Mouse (Mus musculus) cerebellum, postnatal 10 days (tissue): ENCODE data around the gene Galntl5.
"Not testable (repeated sequence)": the region's sequence is repeated elsewhere in the genome, so short reads cannot be mapped to it uniquely, and the experiment has no call there.

Source experiments
- DNase-seq, 2 experiments: peaks; one replicate each; pipeline ENCODE4 v3.0.0; 2021; ENCODE audit warnings: mixed read lengths in 2 of 2

The Galntl5 gene

DNA sequence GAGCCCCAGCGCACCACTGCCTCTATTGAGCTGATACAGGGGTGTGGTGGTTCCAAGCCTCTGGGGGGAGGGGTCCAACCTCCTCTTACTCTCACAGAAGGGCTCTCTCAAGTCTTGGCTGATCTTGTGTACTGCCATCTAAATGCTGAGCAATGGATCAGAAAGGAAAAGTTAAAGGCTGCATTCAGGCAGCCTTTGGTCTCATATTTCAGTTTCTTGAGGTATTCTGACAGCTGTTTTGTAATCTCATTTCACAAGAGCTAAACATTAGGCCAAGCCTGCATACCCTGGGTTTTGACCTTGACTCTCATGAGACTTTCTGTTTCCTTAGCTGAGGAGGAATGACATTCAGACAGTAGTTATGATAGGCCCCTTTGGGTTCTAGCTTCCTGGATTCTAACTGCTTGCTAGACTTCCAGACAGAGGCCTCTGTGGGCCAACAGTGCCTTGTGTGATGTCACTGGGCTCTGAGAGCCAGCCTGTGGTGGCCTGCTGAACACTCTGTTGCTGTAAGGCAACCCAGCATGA is at the start of gene Galntl5:
Gene Galntl5, plus strand, starts transcription at position 457 of the 528 bp plus-strand sequence.
- no peak for DNase-seq

DNA sequence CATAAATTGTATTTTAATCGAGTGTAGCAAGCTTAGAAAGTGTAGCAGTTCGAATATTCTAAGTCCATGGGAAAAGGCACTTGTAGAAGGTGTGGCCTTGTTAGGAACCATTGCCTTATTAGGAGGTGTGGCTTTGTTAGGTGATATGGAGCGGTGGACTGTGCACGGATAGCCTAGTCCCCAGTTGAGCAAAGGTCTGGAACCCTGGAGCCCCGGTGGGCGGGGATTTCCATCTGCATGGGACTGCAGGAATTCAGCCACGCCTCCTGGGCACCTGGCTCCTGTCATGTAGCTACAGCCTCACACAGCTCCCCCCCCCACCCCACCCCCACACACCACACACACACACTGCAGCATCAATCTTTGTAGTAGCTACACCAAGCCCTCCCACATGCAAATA is 34.6 kb upstream of the Galntl5 start:
- no peak for DNase-seq

DNA sequence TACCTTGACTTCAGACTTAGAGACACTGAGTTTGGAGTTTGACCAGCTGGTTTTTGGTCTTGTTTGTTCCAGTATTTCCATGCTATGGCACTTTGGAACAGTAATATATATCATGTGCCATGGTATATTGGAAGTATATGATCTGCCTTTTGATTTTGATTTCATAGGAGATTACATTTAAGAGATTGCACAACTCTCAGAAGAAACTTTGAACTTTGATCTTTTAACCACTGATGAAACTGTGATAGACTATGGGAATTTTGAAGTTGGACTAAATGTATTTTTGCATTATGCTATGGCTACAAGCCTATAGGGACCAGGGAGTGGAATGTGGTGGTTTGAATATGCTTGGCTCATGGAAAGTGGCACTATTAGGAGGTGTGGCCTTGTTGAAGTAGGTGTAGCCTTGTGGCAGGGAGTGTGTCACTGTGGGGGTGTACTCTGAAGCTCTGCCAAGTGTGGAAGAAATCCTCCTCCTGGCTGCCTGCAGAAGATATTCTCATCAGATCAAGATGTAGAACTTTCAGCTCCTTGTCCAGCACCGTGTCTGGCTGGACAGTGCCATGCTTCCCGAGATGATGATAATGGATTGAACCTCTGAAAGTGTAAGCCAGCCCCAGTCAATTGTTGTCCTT is 31.8 kb upstream of the Galntl5 start:
- DNase-seq = no peak

DNA sequence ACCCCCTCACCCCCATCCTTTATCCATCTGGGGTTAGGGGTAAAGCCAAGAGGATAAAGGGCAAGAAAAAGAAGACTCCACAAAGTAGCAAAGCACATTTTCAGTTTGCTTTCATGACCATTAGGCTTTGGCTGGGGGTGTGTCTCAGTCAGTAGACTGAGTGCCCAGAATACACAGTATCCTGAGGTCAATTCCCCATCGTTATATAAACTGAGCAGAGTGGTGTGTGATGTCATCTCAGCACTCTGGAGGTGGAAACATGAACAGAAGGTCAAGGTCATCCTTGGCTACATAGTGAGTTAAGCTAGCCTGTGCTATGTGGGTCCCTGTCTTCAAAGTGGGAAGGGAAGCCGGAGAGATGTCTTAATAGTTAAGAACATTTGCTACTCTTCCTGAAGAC is 27.8 kb upstream of the Galntl5 start:
- DNase-seq = no peak

DNA sequence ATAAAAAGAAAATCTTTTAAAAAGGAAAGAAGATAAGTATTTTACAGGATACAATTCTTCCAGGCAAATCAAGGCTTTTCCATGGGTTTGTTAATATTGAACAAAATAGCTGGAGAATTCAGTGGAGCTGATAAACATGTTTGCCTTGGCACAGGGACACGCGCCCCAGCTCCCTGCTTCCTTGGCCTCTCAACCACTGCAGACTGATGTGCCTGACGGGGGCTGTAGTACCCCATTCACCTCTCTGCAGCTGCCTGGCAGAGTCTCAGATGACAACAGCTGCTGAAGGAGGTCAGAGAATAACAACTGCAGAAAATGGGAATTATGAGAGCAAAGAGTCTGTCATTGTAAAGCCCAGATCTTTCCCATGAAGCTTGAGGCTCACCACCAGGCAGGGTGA is 27.3 kb upstream of the Galntl5 start:
- DNase-seq = no peak

DNA sequence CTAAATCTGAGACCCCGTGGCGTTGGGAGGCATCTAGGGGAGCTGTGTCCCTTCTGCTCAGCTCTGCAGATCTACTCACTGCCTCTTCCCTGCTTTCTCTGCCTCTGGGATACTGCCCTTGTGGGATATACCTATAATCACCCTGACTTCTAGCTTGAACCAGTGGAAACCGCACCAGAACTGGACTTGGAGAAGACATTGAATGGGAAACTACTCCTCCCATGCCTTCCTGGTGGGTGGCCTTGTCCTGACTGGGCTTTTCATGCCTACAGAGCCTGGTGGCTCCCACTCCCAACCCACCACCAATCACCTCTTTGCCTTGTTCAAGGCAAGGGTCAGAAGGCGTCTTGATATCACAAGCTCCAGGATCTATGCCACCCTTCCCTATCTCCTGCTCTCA is 26.4 kb upstream of the Galntl5 start:
- DNase-seq = no peak

DNA sequence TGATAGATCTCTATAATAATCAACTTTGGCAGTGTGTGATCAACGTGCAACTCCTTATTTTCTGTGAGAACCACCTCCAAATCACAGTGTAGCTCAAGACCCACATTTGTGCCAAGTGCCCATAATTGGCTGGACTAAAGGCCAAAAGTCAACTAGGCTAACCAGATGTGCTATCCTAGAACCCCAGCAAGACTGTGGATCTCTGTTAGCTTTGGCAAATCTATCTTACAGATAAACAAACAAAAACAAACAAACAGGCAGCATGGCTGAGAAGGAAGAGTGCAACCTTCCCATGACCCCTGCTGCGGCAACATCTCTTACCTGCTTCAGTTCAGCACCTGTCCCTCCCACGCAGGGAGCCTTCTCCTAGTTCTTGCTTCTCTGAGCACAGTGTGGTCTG is 25.9 kb upstream of the Galntl5 start:
- no peak for DNase-seq

DNA sequence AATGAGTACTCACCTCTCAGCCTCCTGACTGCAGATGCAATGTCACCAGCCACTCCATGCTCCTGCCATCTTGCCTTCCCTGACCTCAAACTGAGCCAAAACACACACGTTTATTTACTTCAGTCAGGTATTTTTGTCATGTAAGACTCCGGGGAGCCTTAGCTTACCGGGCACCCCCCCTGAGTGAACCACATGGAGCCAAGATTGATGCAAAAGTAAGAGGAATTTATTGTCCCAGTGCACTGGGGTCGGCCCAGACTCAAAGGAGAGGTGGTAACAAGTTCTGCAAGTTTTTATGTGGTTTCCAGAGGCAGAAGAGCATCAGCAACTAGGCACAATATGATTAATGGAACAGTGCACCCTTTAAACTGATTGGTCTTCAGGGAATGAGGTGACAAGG is 24.1 kb upstream of the Galntl5 start:
- DNase-seq = no peak

DNA sequence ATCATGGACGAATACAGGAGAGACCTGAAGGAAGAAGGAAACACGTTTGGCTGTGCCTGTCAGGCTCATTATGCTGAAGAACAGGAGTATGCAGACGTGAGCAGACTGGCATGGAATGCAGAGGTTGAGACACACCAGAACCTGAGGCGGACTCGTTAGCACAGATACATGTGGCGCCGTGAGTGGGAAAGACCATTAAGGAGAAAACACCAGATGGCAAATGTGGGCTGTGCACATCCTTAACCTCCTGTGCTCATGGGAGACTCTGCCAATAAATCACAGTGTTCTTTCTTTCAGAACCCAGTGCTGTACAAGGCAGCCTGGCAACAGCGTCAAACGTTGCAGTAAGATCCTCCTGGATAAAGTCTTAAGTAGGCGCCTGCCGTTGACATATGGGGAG is 20.7 kb upstream of the Galntl5 start:
- peak; percentile 59 to 64 for DNase-seq

DNA sequence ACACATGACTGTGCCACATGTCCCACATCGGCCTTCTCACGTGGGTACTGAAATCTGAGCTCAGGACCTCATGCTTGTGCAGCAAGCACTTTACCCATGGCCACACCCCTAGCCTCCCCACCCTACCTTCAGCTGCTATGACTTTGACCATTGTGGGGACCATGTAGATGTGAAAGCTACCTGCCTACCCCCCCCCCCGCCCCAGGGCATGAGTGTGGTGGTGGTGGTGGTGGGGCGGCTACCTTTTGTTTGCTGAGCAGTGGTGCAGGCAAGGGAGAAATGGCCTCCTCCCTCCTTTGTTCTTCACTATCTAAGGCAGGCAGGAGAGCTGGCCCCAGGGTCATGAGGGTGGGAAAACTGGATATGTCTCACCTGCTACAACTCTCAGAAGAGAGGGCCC is 18.3 kb upstream of the Galntl5 start:
- no peak for DNase-seq

DNA sequence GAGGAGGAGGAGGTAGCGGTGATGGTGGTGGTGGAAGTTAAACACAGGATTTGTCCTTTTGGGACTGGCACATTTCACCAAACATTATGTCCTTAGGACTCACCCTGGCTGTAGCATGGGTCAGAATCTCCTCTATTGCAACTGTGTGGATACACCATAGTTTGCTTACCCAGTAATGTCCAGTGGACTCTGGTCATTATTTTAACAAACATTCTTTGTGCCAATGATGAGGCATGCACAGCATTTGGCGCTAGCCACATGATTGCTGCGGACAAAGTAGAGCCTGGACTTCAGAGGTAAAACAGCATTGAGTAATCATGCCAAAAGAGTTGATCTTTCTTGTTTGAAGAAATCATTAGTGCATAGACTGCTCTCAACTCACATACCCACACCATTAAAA is 17.3 kb upstream of the Galntl5 start:
- no peak for DNase-seq

DNA sequence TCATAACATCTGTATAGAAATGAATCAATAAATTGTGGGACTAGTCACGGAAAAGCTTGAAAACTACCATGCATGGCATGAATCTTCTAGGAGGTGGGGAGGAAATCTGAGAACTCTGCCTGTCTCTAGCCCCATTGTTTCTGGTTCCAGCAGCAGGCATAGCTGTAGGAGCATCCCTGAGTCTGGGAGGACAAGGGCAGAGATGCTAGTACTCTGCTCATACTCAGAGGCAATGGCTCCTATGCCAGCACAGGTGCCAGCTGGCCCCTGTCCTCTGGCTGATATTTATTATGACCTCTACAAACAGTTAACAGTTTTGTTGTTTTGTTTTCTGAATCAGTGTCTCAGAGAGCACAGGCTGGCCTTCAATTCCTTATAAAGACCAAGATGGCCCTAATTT is 16.9 kb upstream of the Galntl5 start:
- no peak for DNase-seq

DNA sequence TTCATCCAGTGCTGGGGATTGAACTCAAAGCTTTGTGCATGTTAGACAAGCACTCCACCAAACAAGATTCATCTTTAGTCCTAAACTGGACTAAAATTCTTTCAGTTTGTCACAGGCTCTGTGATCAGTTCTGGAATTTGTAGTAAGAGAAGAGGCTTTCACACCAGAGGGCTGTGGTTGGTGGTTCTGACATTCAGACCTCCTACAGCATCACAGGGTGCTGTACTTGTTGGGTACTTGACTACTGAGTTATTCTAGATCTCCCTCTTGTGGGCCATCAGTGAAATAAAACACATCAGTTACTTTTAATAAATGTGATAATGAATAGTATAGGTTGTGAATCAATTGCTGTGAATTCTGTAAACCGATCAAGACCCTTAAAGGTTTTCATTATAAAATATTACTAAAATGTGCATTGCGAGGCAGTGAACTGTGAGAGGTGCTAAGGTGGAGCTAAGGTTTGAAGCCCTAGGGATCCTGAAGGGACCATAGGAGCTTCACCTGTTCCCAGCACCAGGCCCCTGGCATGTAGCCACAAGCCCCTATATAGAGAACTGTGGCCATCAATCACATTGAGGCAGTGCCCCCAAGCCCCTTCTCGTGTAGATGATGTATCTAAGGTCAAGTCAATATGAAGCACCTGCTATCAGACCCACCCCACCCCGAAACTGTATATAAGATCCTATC is 16.0 kb upstream of the Galntl5 start:
- peak; percentile 24 to 29 for DNase-seq

DNA sequence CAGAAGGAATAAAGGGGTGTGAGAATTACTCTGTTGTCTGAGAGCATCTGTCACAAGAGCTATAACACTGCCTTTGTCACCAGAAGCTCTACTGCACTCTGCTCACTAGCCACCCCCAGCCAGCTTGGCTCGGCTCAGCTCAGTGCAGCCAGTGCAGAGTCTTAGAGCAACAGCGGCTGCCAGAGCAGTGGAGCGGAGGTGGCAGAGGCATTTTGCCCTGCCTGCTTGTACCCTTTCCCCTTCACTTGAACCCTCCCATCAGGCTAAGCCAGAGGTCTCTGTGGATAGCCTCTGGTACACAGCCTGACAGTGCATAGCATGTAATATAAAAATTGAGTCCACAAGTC is 15.5 kb upstream of the Galntl5 start:
- DNase-seq = peak; percentile 51 to 65

DNA sequence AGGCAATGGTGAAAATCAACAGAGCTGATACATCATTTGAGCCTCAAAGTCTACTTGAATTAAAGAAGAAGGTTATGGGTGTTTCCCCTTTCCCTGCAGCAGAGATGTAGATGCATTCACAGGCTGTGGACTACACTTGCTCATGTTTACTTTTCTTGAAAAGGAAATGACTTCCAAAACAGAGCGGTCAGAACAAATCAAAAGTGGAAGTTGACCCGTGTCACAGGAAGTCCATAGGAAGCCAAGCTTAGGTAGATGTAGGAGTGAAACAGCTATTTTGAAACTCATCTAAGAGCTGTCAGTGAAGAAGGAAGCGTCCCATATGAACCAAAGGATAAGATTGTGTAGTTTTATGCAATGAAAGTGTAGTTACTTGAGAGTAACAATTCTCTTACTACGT is 14.6 kb upstream of the Galntl5 start:
- DNase-seq = no peak

DNA sequence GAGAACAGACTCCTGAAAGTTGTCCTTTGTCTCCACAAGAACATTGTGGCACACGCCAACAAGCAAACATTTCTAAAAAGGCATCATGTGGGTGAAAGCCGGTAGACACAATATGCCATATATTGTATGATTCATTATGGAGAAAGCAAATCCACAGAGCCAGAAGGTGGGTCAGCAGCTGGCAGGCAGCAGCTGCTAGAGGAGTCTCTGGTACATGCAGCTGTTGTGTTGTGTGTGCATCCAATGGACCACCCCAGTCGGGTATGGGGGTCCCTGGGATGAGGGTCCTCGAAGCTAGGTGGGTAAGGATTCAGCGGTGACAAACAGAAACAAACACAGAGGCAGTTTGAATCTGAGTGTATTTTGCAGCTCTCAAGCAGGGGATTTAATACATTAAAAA is 3.3 kb upstream of the Galntl5 start:
- not testable (repeated sequence) for DNase-seq

DNA sequence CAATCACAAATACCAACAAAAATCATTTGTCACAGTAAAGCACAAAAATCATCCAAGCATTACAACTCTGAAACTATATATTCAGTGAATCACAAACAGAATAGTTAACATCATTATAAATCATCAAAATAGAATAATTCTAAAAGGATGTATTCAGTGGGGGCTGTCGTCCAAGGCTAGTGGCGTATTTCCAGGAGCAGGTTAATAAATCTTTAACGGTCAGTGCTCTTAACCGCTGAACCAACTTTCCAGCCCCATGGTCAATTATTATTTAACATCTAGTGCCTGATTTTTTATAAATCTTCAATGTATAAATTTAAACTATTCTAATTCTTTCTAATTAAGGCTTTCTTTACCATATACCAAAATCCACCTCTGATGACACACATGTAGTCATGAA is 2.7 kb upstream of the Galntl5 start:
- DNase-seq = not testable (repeated sequence)

DNA sequence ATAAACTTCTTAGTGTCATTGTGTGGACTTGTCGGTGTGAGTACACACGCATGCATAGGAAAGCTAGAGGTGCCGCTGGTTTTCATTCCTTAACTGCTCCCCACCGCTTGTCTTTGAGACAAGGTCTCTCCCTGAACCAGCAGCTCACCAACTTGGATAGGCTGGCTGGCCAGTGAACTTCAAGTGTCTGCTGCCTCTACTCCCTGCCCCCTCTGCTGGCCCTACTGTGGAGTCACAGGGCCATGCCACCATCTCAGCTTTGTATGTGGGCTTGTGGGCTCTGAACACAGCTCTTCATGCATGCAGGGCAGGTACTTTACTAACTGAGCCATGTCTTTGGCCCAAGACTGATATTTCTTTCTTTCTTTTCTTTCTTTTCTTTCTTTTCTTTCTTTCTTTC is 2.0 kb upstream of the Galntl5 start:
- peak in 1 of 2 experiments; percentile 8 for DNase-seq

DNA sequence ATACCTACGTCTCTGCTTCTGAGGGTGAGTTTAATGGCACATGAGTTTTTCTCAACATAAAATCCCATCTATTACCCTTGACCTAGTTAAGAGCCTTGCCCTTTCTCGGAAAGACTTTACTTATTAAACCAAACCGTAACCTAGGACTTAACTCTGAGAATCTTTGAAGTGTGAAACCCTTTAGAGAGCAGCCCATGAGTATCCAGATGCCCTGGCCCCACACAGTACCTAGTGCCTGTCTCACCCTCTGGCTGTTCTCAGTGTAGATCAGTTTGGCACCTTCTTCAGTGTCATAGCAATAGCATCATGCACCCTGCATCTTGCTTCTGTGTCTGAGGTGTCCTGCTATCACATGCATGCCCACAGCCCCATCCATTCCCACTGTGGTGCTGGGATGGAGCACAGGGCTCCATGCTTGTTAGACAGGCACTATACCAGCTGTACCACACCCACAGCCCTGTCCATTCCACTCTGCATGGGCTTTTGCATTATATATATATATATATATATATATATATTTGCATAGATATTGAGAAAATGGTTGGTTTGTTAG is 1.2 kb upstream of the Galntl5 start:
- no peak for DNase-seq

DNA sequence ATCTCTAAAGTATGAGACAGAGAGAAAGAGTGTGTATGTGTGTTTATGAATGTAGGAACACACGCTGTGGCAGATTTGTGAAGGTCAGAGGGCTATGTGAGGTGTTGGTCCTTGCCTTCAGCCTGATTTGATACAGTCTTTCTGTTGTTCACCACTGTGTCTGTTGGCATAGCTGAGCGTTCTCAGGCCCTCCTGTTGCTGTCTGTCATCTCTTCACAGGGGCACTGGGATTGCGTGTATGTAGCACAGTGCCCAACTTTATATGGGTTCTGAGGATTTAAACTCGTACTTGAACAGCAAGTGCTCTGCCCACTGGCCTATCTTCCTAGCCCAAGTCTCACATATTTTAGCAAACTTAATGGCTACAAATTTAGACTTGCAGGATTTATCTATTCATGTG is 2.3 kb downstream of the Galntl5 start:
- no peak for DNase-seq

DNA sequence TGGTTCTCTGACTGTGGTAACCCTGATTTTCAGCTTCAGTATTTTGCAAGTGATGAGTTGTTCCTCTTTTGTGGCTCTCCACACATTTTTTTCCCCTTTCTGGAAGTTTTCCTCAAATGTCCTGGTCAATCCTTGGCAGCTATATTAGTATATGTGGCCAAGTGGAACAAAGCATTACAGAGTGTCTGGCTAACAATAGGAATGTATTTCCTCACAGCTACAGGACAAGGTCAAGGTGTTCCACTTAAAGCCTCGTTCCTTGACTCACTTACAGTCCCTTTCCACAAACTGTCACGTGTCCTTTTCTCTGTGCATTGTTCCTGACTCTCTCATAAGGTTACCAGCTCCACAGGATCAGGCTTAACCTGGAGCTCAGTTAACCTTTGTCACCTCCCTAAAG is 3.3 kb downstream of the Galntl5 start:
- no peak for DNase-seq

DNA sequence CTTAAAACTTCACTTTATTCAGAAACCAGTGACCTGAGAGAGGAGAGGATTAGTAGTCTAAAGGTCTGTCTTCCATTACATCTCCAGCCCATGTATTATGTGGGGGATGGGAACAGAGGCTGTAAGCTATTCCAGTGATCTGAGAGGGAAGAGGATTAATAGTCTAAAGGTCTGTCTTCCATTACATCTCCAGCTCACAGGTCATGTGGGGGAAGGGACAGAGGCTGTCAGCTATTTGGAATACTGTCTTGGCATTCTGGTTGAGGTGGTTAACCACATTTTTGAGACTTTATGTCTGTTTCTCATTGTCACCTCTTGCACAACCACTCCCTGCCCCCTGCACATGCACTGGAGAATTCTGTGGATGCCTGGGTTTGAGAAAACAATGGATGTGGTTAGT is 6.5 kb downstream of the Galntl5 start:
- DNase-seq = no peak

DNA sequence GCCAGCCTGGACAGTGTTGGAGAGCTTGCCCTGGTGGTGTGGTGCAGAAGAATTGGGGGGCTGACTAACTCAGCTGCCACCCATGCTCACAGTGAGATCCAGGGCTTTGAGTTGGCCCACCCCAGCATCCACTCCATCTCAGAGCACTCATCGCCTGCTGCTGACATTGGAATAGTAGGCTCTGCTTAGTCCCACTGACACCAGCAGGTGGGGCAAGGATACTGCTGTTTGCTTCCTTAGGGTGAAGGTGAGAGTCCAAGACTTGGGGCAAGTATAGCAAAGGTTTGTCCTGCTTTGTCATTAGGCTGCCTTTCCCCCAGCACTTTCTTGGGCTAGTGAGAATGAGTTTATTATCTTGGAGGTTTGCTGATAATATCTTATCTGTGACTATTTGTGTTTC is 7.5 kb downstream of the Galntl5 start:
- DNase-seq = peak; percentile 14 to 42

DNA sequence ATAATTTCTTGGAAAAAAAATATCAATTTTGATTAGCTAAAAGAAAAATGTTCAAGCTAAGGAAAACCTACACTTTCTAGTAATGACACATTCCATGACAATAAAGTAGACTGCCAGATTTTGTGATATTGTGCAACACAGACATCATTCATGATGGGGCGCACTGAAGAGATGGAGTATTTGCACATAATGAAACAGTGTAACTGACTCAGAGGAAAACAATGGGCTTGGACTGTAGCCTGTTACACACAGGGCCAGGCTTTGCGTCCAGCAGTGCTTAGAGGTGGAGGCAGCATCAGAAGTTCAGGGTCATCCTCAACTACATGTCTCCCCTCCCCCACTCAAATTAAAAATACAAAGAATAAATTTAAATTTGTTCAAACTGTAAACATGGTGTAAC is 9.3 kb downstream of the Galntl5 start:
- DNase-seq = no peak

DNA sequence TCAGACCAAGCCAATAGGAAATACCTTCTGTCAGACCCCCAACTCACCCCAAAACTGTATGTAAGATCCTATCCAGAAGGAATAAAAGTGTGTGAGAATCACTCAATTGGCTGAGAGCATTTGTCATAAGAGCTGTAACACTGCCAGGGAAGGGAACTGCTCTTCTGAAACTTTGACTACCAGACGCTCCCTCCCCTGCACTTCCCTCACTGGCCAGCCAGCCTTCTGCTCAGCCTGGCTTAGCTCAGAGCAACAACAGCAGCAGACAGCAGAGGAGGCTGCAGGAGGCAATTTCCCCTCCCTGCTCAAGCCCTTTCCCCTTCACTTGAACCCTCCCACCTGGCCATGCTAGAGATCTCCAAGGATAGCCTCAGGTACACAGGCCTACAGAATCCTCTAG is 30.6 kb downstream of the Galntl5 start:
- DNase-seq = no peak
